Mouse (Mus musculus) gonadal fat pad, adult 2 months (tissue): ENCODE measurements at regions not wholly inside any gene's neighbourhood (a gene's known extent, or its start where the extent isn't known, plus 50 kb on each side); places are given as distances from the start of the nearest gene placed in this dataset.

Experiments used
- DNase-seq: peaks from one replicate; pipeline ENCODE4 v3.0.0-alpha.2; 2012; ENCODE audit warnings: low read depth

GRCm38 (mm10) chr5:45121751-45122280 is 322.3 kb upstream of the Ldb2 start:
- DNase-seq = no peak

DNA sequence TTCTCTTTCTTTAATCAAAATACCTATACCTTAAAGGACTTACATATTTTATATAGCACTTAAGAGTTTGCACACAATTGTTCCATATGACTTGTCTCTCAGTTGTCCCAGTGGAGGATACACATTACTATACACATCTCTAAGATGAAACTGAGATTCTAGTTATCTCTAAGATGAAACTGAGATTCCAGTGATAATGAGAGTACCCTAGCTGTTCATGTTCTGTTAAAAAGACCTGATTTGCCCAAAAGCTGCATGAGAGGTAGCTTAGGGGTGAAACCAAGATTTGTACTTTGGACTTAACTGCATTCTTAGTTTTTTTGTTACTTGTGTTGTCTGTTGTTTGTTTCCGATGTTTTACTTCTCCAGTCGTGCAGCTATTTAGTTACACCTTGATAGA is 320.3 kb upstream of the Ldb2 start:
- DNase-seq = no peak

- DNase-seq = no peak
Measured at GRCm38 (mm10) chr5:45111246-45111645, 311.8 kb upstream of the Ldb2 start.

- DNase-seq = no peak
Measured at GRCm38 (mm10) chr5:45110797-45111196, 311.3 kb upstream of the Ldb2 start.

- no peak for DNase-seq
Measured at GRCm38 (mm10) chr5:45105236-45105816, 305.8 kb upstream of the Ldb2 start.

- no peak for DNase-seq
Measured at GRCm38 (mm10) chr5:45103763-45104428, 304.4 kb upstream of the Ldb2 start.

- no peak for DNase-seq
Measured at GRCm38 (mm10) chr5:45102661-45103060, 303.2 kb upstream of the Ldb2 start.

- DNase-seq = no peak
Measured at GRCm38 (mm10) chr5:45101777-45102176, 302.3 kb upstream of the Ldb2 start.

DNA sequence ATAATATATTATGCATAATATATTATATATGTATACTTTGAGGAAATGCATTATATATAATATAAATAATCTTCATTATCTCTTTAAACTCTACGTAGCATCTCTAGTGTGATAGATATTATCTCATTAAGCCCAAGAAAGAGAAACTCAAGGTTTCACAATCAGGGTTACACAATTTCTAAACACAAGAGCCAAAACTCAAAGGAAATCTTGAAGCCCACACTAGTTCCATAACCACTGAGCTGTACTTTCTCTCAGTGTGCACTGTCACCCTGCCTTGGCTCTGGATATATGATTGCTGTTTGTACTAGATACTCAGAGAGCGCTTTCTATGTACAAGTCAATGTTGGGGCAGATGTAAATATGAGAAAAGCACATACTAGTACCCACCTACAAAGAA is 299.6 kb upstream of the Ldb2 start:
- no peak for DNase-seq

DNA sequence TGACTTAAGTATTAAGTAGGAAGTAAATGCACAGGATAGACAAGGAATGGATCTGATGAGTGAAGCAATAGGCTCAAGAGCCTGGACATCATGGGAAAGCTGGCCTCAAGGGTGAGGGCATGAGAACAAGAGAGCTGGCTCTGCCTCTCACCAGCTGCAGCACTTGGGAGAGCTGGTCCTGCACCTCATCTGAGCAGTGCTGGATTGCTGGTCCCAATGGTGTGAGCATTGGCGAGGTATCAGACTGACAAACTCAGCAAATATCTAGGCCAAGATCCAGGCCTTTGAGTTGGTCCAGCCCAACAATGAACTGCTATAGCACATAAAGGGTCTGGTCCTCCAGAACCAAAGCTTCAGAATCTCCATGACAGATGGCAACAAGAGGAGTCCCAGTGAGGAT is 298.5 kb upstream of the Ldb2 start:
- DNase-seq = no peak

GRCm38 (mm10) chr5:45084741-45085140 is 285.3 kb upstream of the Ldb2 start:
- no peak for DNase-seq

DNA sequence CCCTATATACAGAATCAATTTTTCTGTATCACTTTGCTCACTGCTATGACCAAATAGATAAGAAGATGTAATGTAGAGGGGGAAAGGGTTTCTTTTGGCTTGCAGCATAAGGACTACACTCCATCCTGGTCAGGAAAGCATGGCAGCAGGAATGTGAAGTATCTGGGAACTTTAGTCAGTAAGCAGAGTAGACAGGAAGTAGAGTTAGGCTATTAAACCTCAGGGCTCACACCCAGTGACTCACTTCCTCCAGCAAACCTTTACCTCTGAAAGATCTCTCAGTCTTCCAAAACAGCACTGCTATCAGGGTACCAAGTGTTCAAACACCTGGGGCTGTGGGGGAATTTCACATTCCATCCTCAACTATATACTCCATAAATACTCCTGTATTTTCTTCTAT is 283.1 kb upstream of the Ldb2 start:
- no peak for DNase-seq

GRCm38 (mm10) chr5:45076347-45076890 is 276.9 kb upstream of the Ldb2 start:
- no peak for DNase-seq

DNA sequence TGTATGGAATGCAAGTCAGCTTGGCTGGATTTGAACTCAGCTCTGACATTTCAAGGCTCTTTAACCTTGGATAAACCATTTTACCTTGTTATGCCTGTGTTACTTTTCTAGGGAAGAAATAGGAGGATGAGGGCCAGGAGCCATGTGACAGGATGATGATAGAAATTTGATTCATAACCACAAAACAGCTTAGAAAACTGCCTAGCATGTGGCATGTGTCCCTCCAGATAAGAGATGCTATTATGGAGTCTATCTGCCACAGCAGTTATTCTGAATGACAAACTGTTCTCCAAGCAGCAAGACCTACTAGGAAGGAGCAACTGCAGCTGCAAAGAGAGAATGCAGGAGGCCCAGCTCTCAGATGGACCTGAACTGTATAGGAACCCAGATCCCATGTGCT is 275.7 kb upstream of the Ldb2 start:
- no peak for DNase-seq

GRCm38 (mm10) chr5:45072529-45072928 is 273.0 kb upstream of the Ldb2 start:
- DNase-seq = no peak

DNA sequence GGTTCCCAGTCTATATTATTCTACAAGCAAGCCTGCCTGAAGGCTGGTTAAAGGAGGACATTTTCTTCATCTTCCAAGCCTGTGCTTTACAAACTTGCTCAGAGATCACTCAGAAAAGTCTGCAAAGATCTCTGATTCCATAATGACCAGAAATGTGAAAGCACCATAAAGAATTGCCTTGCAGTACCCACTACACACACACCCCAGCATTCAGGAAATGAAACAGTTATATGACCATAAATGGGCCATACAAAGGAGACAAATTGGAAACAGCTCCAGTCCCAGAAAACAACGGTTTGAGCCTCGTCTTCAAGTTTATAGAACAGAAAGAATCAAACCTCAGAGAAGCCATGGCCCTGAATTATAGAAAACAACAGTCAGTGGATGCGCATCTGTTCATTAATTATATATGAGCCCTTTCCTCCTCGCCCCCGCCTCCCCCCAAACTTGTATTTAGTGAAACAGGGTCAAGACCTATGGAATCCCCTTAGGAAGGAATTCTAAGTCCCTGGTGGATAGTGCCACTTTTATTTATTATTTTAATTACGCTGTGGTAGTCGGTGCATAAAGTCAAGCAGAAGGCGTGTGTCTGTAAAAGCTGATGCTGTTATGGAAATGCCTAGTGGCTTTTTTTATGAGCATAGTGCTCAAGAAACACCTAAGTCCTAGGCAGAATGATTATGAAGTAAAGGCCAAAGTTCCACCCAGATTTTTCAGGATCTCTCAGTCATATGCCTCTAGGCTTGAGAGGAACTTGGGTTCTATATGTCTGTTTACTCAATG is 266.6 kb upstream of the Ldb2 start:
- DNase-seq = no peak

GRCm38 (mm10) chr5:45062567-45062966 is 263.1 kb upstream of the Ldb2 start:
- DNase-seq = no peak

GRCm38 (mm10) chr5:45055276-45055959 is 255.9 kb upstream of the Ldb2 start:
- DNase-seq = no peak

DNA sequence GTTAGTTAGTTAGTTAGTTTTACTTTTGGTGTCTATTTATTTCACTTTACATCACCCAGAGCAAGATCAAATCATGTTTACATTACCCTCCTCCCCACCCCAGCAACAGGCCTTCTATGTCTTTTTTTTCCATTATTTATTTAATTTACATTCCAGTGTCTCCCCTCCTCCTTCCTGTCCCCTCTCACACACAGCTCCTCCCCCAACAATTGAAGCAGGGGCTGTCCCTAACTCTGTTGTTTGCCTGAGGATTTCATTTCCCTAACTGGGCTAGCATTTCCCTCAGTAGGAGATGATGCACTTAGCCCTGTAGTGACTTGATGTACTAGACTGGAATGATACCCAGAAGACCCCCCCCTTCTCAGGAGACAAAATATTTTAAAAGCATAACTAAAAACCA is 249.9 kb upstream of the Ldb2 start:
- no peak for DNase-seq

- DNase-seq = no peak
Measured at GRCm38 (mm10) chr5:45042914-45043313, 243.4 kb upstream of the Ldb2 start.

DNA sequence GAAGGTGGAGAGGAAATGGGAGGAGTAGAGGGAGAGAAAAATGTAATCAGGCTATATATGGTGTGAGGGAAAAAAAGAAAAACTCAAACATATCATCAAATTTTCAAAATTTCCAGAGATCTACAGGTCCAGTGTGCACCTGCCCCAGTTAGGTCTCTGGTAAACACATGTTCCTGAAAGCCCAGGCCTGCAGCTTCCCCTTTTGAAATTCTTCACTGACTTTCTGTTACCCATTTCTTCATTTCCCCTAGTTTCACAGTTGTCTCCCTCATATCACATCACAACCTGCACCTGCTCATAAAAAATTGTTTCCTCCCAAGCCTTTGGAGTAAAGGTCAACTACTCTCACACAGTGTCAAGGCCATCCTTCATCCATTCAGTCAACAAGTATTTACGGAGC is 236.9 kb upstream of the Ldb2 start:
- DNase-seq = no peak

GRCm38 (mm10) chr5:45033146-45033545 is 233.7 kb upstream of the Ldb2 start:
- DNase-seq = no peak
